Comparison of ENCODE assay signal across 7 mouse cellular contexts in genomic region chr5:43868711-43869600, GRCm38 (mm10). TPM values are rescaled to one million over a fixed set of nuclear protein-coding genes. Genes with fewer than 3 reads are reported as not detected.
DNase-seq lines count a peak whose midpoint lies in the region; ATAC-seq and TF ChIP-seq lines count a peak whose summit lies in the region.

No protein-coding gene starts in this region.

- no peak overlapping the region for H3K27ac ChIP-seq in forebrain, embryonic 14.5 days (ENCODE audit: low read depth, low read length)

- peak overlapping the region; percentile 54 for H3K4me2 ChIP-seq in forebrain, embryonic 14.5 days (ENCODE audit: low read length)

- TF ChIP-seq CTCF in Patski (IDR thresholded peaks at IDR 0.05): no peak

- H3K27me3 ChIP-seq in Patski: no peaks in the 10 kb centered on the region
- no peaks in the 10 kb centered on the region for H3K27me3 ChIP-seq in forebrain, embryonic 14.5 days (replicated peaks; ENCODE audit: control insufficient read depth, insufficient read depth, low read length)
- H3K27me3 ChIP-seq in megakaryocyte, embryonic 14.5 days (replicated peaks): no peaks in the 10 kb centered on the region

- peak overlapping the region; percentile 29 for H3K4me3 ChIP-seq in forebrain, embryonic 14.5 days (ENCODE audit: low read depth, low read length)
- peak overlapping the region; percentile 93 for H3K4me3 ChIP-seq in megakaryocyte, embryonic 14.5 days (replicated peaks)

- 6% methylated on average over 28 of the region's 28 CpGs for WGBS in forebrain, embryonic 14.5 days

- in situ Hi-C loops in Patski (cut with MboI; ENCODE audit: low pct_unique_long_range_greater_than_20kb): no loop called here

- H3K36me3 ChIP-seq in forebrain, embryonic 14.5 days (ENCODE audit: control insufficient read depth, insufficient read depth, low read length): no peaks in the 10 kb centered on the region
- H3K36me3 ChIP-seq in megakaryocyte, embryonic 14.5 days (replicated peaks; ENCODE audit: low read length): peaks cover 7% of the 10 kb centered on the region

- POLR2A ChIA-PET in Patski (lab: Charles Lee): interaction anchor here (0.6 to 1.4 kb wide), 4 partner anchors 13 to 228 kb away, joined by 3 to 6 read pairs (median 4); no protein-coding TSS in a partner anchor

- CTCF ChIA-PET in Patski (lab: Charles Lee): interaction anchor here (1.2 to 2.2 kb wide), 5 partner anchors 18 to 31 kb away, joined by 3 to 7 read pairs (median 5); no protein-coding TSS in a partner anchor

- DNase-seq in Patski (ENCODE audit: low read depth, low spot score): peak; percentile 30
- peak; percentile 34 for DNase-seq in forebrain, embryonic 14.5 days (ENCODE audit: low spot score)
- DNase-seq in layer of hippocampus, postnatal 10 days (ENCODE audit: low spot score in 2 of 2): peak; percentile 36 to 38
- peak; percentile 23 for DNase-seq in right cerebral cortex, postnatal 4 days

- H3K9me3 ChIP-seq in forebrain, embryonic 14.5 days (replicated peaks; ENCODE audit: control insufficient read depth, low read length): no peaks in the 10 kb centered on the region
- no peaks in the 10 kb centered on the region for H3K9me3 ChIP-seq in megakaryocyte, embryonic 14.5 days

- peaks cover 7% of the 10 kb centered on the region; the same call in 1 of the 2 replicates for H3K4me1 ChIP-seq in forebrain, embryonic 14.5 days (ENCODE audit: control insufficient read depth, insufficient read depth, low read length)
- peaks cover 86% of the 10 kb centered on the region for H3K4me1 ChIP-seq in megakaryocyte, embryonic 14.5 days

- peak; percentile 78 for ATAC-seq in Patski
- ATAC-seq in cerebellum, adult (ENCODE audit: insufficient number of reproducible peaks, low FRiP score, low TSS enrichment): peak; percentile 58; the same call in 1 of the 2 replicates
- peak; percentile 50 for ATAC-seq in forebrain, embryonic 14.5 days
- peak; percentile 44 to 67 for ATAC-seq in hematopoietic stem cell, adult 5-6 weeks (replicated peaks in 1 of 2; ENCODE audit: insufficient read depth in 1 of 2, low FRiP score in 2 of 2, low TSS enrichment in 1 of 2, low read depth in 1 of 2, poor library complexity in 2 of 2, severe bottlenecking in 2 of 2)

- H3K9ac ChIP-seq in forebrain, embryonic 14.5 days (ENCODE audit: low read length): peak overlapping the region; percentile 51

RNA-seq across cellular contexts. Expression of gene Cd38, which starts 0.6 kb away (rescaled TPM):
- 1.6 TPM for polyA plus RNA-seq in Patski (2021)
- 2.8 and 2.9 TPM in 2 replicates for polyA plus RNA-seq in forebrain, embryonic 14.5 days (2014; fragmentation: Nextera tagmentation; extraction: Ambion mirVana)
- 1.2 and 1.3 TPM in 2 replicates for total RNA-seq in hematopoietic stem cell, adult 5-6 weeks (2017)
- 10 to 100 TPM; 10.5 to 11.3 TPM for total RNA-seq in layer of hippocampus, postnatal 10 days (2021)
- polyA plus RNA-seq in megakaryocyte, embryonic 14.5 days (2012; ENCODE audit: insufficient read depth, low replicate concordance): 1.3 TPM in 1 of 2 replicates, not detected in the other

RNA-seq across cellular contexts. Expression of gene Gm7879, which starts 44.0 kb away (rescaled TPM):
- polyA plus RNA-seq in Patski (2021): 19.7 TPM
- 0.41 TPM in 1 of 2 replicates, not detected in the other for polyA plus RNA-seq in forebrain, embryonic 14.5 days (2014; fragmentation: Nextera tagmentation; extraction: Ambion mirVana)
- total RNA-seq in hematopoietic stem cell, adult 5-6 weeks (2017): 0.89 and 3.2 TPM in 2 replicates
- total RNA-seq in layer of hippocampus, postnatal 10 days (2021): 10 to 100 TPM in 1 of 2 experiments, 1 to 10 TPM in 1; 9.4 to 13.8 TPM
- polyA plus RNA-seq in megakaryocyte, embryonic 14.5 days (2012; ENCODE audit: insufficient read depth, low replicate concordance): 0.30 TPM in 1 of 2 replicates, not detected in the other

RNA-seq across cellular contexts. Expression of gene Fbxl5, which starts 47.5 kb away (rescaled TPM):
- 91.7 TPM for polyA plus RNA-seq in Patski (2021)
- polyA plus RNA-seq in forebrain, embryonic 14.5 days (2014; fragmentation: Nextera tagmentation; extraction: Ambion mirVana): 91.8 and 99.8 TPM in 2 replicates
- 77.0 and 97.2 TPM in 2 replicates for total RNA-seq in hematopoietic stem cell, adult 5-6 weeks (2017)
- total RNA-seq in layer of hippocampus, postnatal 10 days (2021): 10 to 100 TPM; 77.7 to 88.1 TPM
- polyA plus RNA-seq in megakaryocyte, embryonic 14.5 days (2012; ENCODE audit: insufficient read depth, low replicate concordance): 1.3 TPM in 1 of 2 replicates, not detected in the other

RNA-seq across cellular contexts. Expression of gene Bst1, which starts 50.3 kb away (rescaled TPM):
- 864 TPM for polyA plus RNA-seq in Patski (2021)
- polyA plus RNA-seq in forebrain, embryonic 14.5 days (2014; fragmentation: Nextera tagmentation; extraction: Ambion mirVana): not detected in 2 replicates
- total RNA-seq in hematopoietic stem cell, adult 5-6 weeks (2017): 3.8 and 4.1 TPM in 2 replicates
- total RNA-seq in layer of hippocampus, postnatal 10 days (2021): under 1 TPM in 1 of 2 experiments, not detected in 1; 0.16 TPM
- 2.0 TPM in 1 of 2 replicates, not detected in the other for polyA plus RNA-seq in megakaryocyte, embryonic 14.5 days (2012; ENCODE audit: insufficient read depth, low replicate concordance)

Comparison
In these comparisons a context has a peak if more than half of its experiments do, and no peak if none do; other contexts are left out.
1. RNA of gene Gm7879, which starts 44.0 kb away (polyA plus RNA-seq): 19.7 TPM in Patski (single experiment); 0.41 TPM in forebrain, embryonic 14.5 days and 0.30 TPM in megakaryocyte, embryonic 14.5 days; every median in the first group is over 10 times any median in the second.
2. RNA of gene Fbxl5, which starts 47.5 kb away (polyA plus RNA-seq): 91.8 to 99.8 TPM in forebrain, embryonic 14.5 days and 91.7 TPM in Patski (single experiment); 1.3 TPM in megakaryocyte, embryonic 14.5 days; every median in the first group is over 10 times any median in the second.
3. Peak in every context shown above with its lines, with median percentiles within 50 percentile points of each other: ATAC-seq and DNase-seq.